Mouse (Mus musculus) hindbrain, postnatal 0 days (tissue): Measurements from ENCODE around the gene Sel1l3. TPM values are rescaled to one million over a fixed set of nuclear protein-coding genes. Genes with fewer than 3 reads are reported as not detected.

Source experiments
- ATAC-seq: fragments of 200-750 bp; cut with Nextera tagmentation; 2 replicates; pipeline ENCODE4 v1.8.0; 2017; ENCODE audit warnings: mild to moderate bottlenecking, moderate TSS enrichment, moderate library complexity
- DNase-seq: peaks from one replicate; pipeline ENCODE4 v3.0.0-alpha.2; 2015; ENCODE audit warnings: low spot score
- H3K27ac ChIP-seq: fragments of 300-500 bp; sonication (generic); 2 replicates; pipeline ENCODE4 v1.5.1; 2014; ENCODE audit warnings: mild to moderate bottlenecking
- H3K27me3 ChIP-seq: fragments of 300-500 bp; sonication (generic); 2 replicates; pipeline ENCODE4 v1.6.1; 2014; ENCODE audit warnings: low read length, mixed read lengths; ENCODE audit not compliant: insufficient read depth
- H3K36me3 ChIP-seq: fragments of 300-500 bp; sonication (generic); 2 replicates; pipeline ENCODE4 v1.6.1; 2014; ENCODE audit warnings: low read length, mixed read lengths; ENCODE audit not compliant: insufficient read depth
- H3K4me1 ChIP-seq: fragments of 300-500 bp; sonication (generic); 2 replicates; pipeline ENCODE4 v1.6.1; 2014; ENCODE audit warnings: antibody characterized with exemption, low read length, mixed read lengths; ENCODE audit not compliant: insufficient read depth
- H3K4me2 ChIP-seq: fragments of 300-500 bp; sonication (generic); 2 replicates; pipeline ENCODE4 v1.6.1; 2014; ENCODE audit warnings: low read depth, mild to moderate bottlenecking, low read length, moderate library complexity, mixed read lengths
- H3K4me3 ChIP-seq: fragments of 300-500 bp; sonication (generic); 2 replicates; pipeline ENCODE4 v1.5.1; 2014; ENCODE audit warnings: low read length
- H3K9ac ChIP-seq: fragments of 300-500 bp; sonication (generic); replicated peaks from 2 replicates; pipeline ENCODE4 v1.6.1; 2014; ENCODE audit warnings: mild to moderate bottlenecking, low read length, moderate library complexity, mixed read lengths
- H3K9me3 ChIP-seq: fragments of 300-500 bp; sonication (generic); 2 replicates; pipeline ENCODE4 v1.6.1; 2016; ENCODE audit warnings: low read length, mixed read lengths
- CTCF ChIP-seq: IDR thresholded peaks from 2 replicates; pipeline ENCODE4 v1.5.1; 2016; ENCODE audit warnings: antibody characterized with exemption, control low read depth, low read depth
- WGBS: fragments of 180-500 bp; shearing (Covaris S2); extraction: QIAGEN DNeasy Blood & Tissue Kit; methylation state at CpG from one replicate; pipeline ENCODE4 v1.1.7; 2014; 5-methylcytosine and 5-hydroxymethylcytosine counted together
- polyA plus RNA-seq: library from polyadenylated mRNA; unstranded; fragments of >200 nt; fragmentation: Nextera tagmentation; extraction: Ambion mirVana; gene quantifications from 2 replicates; pipeline ENCODE4 v1.2.1, GENCODE M21; 2015
- total RNA-seq: library from RNA; depleted of rRNA; stranded (reverse); fragments of >200 nt; gene quantifications from 2 replicates; pipeline ENCODE4 v1.2.3, GENCODE M21; 2014

Sel1l3 gene
- total and polyA plus RNA-seq, 2 experiments from 2014 or later = 4.7 to 19.1 TPM

DNA sequence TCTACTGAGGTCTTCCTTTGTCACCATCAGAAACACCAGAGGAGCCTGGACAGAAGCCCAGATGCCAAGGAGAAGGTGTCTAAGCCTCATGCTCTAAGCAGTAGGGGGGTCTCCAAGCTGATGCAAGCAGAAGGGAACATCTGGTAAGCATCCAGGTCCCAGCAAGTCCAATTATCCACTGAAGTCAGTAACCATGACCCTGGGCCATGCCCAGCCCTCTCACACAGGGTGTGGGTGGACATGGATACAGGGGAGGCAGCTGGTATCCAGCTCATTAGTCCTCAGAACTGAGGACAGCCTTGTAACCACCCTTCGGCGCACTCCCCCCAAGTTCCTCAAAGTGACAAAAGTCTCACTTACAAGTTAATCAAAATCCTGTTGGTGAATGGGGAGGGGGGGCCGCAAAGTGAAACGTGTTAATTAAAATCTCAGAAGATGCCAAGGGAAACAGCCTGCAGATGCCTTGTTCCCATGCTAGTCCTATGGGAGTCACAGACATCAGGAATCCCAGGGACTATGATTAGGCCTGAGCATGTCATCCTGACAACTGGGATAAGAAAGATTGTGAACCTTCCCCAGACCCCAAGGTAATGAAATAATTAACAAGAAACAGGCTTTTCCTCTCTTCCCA is 35.8 kb upstream of the Sel1l3 start:
- WGBS = 48% methylated on average over 4 of the region's 4 CpGs
- peak; percentile 86 for ATAC-seq

DNA sequence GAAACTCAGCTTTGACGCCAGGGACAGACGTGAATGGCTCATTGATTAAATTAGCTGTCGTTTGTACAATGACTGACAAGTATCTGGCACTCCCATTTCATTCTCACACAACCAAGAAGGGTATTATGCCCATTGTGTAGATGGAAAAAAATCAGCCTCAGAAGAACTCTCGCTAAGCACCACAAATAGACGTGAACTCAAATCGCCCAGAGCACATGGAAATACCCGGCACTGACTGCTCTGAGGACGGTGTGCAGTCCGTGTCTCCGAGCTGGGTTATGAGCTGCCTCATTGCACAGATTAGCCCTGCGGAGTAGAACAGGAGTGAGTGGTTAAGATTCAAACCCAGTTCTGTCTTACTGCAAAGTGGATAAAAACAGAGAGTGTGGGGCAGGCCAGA is 34.8 kb upstream of the Sel1l3 start:
- no peak for ATAC-seq

More for the DNA sequence above, 35.8 kb upstream of the Sel1l3 start:
- no peak overlapping the region for H3K4me2 ChIP-seq
- 0 out of 2 replicates have a peak, but pooled peaks cover 4% of the 10 kb centered on the region for H3K4me1 ChIP-seq
- peak; percentile 53 for DNase-seq
- no peak overlapping the region for H3K4me3 ChIP-seq
- H3K27me3 ChIP-seq = no peaks in the 10 kb centered on the region; the same call in 1 of the 2 replicates
- no peak overlapping the region for H3K27ac ChIP-seq
- no peaks in the 10 kb centered on the region for H3K9me3 ChIP-seq
- no peak for TF ChIP-seq CTCF
- H3K9ac ChIP-seq = no peak overlapping the region
- H3K36me3 ChIP-seq = no peaks in the 10 kb centered on the region

DNA sequence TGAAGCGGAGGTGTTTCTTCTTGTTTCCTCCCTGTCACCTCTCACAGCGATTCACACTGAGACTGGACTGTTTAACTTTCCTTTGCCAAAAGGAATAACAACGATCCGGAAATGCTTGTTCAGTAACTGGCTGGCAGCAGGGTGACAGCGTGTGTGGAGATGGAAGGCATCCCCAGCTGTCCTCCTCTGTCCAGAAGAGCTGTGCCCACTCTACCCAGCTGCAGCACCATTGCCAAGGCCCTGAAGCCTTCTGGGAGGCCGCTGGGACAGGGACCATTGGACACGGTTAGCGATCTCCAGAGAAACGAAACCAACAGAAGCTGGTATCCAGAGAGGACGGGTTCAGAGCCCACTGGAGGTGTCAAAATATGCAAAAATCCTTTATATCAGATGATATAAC is 30.2 kb upstream of the Sel1l3 start:
- WGBS = 44% methylated on average over 10 of the region's 10 CpGs
- Histone ChIP-seq H3K9ac (no peak overlapping the region), H3K4me1 (0 out of 2 replicates have a peak, but pooled peaks cover 4% of the 10 kb centered on the region), H3K36me3 (no peaks in the 10 kb centered on the region), H3K9me3 (no peaks in the 10 kb centered on the region), H3K4me2 (no peak overlapping the region), H3K27ac (no peak overlapping the region), H3K27me3 (no peaks in the 10 kb centered on the region), H3K4me3 (no peak overlapping the region)
- peak; percentile 75 for ATAC-seq
- DNase-seq = peak; percentile 53
- no peak for TF ChIP-seq CTCF

More for the DNA sequence above, 34.8 kb upstream of the Sel1l3 start:
- no peak overlapping the region for H3K27ac ChIP-seq
- no peaks in the 10 kb centered on the region for H3K36me3 ChIP-seq
- no peak overlapping the region for H3K4me3 ChIP-seq
- WGBS = 28% methylated on average over 11 of the region's 11 CpGs
- 0 out of 2 replicates have a peak, but pooled peaks cover 4% of the 10 kb centered on the region for H3K4me1 ChIP-seq
- no peaks in the 10 kb centered on the region for H3K9me3 ChIP-seq
- no peak overlapping the region for H3K9ac ChIP-seq
- H3K4me2 ChIP-seq = no peak overlapping the region
- no peak for TF ChIP-seq CTCF
- no peak for DNase-seq
- H3K27me3 ChIP-seq = no peaks in the 10 kb centered on the region; the same call in 1 of the 2 replicates

DNA sequence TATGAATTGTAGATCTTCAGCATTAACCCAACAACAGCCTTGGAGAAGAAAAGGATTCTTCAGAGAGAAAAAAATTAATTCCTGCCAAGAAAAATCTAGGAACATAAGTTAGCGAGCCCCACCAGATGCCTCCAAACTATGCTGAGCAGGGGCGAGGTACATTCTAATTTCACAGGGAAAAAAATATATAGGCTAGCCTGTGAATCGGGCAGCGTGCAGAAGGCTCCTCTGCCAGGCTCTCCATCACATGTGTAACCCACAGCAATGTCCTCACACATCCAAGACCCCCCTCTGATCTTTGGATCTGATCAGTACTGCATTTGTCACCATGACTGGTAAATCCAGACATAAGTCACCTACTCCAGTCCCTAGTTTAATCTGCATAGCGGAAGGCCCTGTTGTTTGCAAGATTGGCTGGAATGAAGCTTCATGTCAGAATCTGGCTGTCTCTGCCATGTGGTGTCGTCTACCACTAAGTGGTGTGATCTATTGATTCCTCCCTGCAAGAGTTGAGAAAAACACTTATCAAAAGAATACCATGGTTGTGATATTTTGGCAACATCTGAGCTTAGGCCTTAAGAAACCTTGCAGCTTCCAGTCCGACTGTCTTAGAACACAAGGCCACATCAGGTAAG is 29.3 kb upstream of the Sel1l3 start:
- H3K4me3 ChIP-seq = no peak overlapping the region
- H3K27me3 ChIP-seq = no peaks in the 10 kb centered on the region
- 77% methylated on average over 7 of the region's 7 CpGs for WGBS
- no peaks in the 10 kb centered on the region for H3K4me1 ChIP-seq
- H3K4me2 ChIP-seq = no peak overlapping the region
- no peak overlapping the region for H3K27ac ChIP-seq
- DNase-seq (no peak), ATAC-seq (no peak)
- H3K36me3 ChIP-seq = no peaks in the 10 kb centered on the region
- H3K9ac ChIP-seq = no peak overlapping the region
- no peak for TF ChIP-seq CTCF
- no peaks in the 10 kb centered on the region for H3K9me3 ChIP-seq

DNA sequence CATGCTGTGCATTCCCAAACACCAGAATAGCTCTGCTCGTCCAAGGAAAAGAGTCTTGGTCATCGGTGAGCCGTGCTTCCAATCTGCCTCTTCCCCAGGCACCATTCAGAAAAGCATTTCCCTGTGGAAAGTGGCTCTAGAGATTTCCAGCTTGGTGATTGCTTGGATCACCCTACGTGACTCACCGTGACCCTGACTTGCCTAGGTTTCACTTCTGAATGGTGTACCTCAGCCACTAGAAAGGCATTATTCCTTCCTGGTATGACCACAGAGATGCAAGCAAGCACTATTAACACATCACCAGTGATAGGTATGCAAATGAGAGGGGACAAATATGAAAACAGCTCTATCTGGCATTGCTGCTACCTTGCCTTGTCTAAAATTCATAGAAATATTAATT is 28.2 kb upstream of the Sel1l3 start:
- ATAC-seq = no peak
- 75% methylated on average over 5 of the region's 5 CpGs for WGBS

DNA sequence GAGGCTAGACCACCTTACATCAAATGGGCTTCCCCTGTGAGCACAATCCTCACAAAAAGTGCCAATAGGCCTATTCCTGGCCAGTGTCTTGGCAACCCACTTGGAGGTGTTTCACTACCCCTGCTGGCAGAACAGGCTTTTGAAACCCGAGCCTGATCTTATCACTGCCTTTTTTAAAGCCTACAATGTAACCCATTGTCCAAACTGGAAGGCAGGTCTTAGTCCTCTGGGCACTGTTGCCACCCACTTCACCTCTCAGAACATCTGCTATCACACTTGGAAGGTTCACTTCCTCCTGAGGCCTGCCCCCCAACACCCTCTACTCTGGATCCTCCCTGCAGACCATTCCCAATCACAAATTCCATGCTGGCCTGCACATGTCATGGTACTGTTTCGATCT is 27.4 kb upstream of the Sel1l3 start:
- TF ChIP-seq CTCF = peak; percentile 26
- H3K9ac ChIP-seq = no peak overlapping the region

More for the DNA sequence above, 28.2 kb upstream of the Sel1l3 start:
- no peaks in the 10 kb centered on the region for H3K9me3 ChIP-seq
- H3K27me3 ChIP-seq = no peaks in the 10 kb centered on the region
- no peak overlapping the region for H3K9ac ChIP-seq
- H3K36me3 ChIP-seq = no peaks in the 10 kb centered on the region
- no peak overlapping the region for H3K27ac ChIP-seq
- H3K4me2 ChIP-seq = no peak overlapping the region
- H3K4me3 ChIP-seq = no peak overlapping the region
- TF ChIP-seq CTCF = no peak
- no peaks in the 10 kb centered on the region for H3K4me1 ChIP-seq
- no peak for DNase-seq

DNA sequence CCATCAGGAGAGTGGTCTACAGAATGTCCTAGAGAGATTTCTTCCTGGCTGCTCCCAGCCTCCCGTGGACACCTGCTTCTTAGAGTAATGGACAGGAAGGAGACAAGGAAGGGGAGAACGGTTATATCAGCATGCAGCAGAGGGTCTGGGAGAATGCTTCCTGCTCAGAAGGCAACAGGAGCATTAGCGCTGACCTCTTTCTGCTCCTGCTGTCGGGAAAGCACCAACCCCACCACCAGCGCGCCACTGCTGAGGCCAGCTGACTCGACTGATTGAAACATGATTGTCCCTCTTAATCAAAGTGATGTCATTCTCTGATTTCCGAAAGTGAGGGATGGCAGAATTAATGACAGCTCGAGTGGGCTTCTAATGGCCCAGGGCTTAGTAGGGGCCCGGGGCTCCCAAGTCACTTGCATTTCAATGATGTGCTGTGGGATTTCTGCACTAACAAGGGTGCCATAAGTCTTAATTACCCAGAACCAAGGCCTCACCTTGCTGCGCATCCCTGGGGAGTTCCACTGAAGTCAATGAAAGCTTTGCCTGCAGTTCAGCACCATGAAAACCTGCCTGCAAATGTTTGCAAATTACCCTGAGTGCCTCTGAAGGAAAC is 26.2 kb upstream of the Sel1l3 start:
- no peaks in the 10 kb centered on the region for H3K9me3 ChIP-seq
- no peak overlapping the region for H3K4me3 ChIP-seq
- H3K9ac ChIP-seq = no peak overlapping the region
- H3K4me1 ChIP-seq = no peaks in the 10 kb centered on the region
- no peaks in the 10 kb centered on the region for H3K27me3 ChIP-seq
- TF ChIP-seq CTCF = no peak
- 53% methylated on average over 11 of the region's 11 CpGs for WGBS
- ATAC-seq = no peak
- no peak overlapping the region for H3K4me2 ChIP-seq
- no peak overlapping the region for H3K27ac ChIP-seq
- DNase-seq = no peak
- no peaks in the 10 kb centered on the region for H3K36me3 ChIP-seq

More for the DNA sequence above, 27.4 kb upstream of the Sel1l3 start:
- H3K4me3 ChIP-seq = no peak overlapping the region
- H3K9me3 ChIP-seq = no peaks in the 10 kb centered on the region
- H3K4me2 ChIP-seq = no peak overlapping the region
- WGBS = 49% methylated on average over 2 of the region's 2 CpGs
- H3K27me3 ChIP-seq = no peaks in the 10 kb centered on the region
- ATAC-seq = no peak
- H3K4me1 ChIP-seq = no peaks in the 10 kb centered on the region
- no peak for DNase-seq
- no peaks in the 10 kb centered on the region for H3K36me3 ChIP-seq
- no peak overlapping the region for H3K27ac ChIP-seq
